Mouse (Mus musculus): ENCODE measurements around the gene Prdm16. TPM values are rescaled to one million over a fixed set of nuclear protein-coding genes. Genes with fewer than 3 reads are reported as not detected.

Gene Prdm16
- polyA plus RNA-seq, 1 experiment from 2014 or later: 2.2 TPM

- no peaks in the 10 kb centered on the region for H3K27me3 ChIP-seq (ENCODE audit: insufficient read depth, low read length)
- H3K9ac ChIP-seq (replicated peaks): no peak overlapping the region
- no peaks in the 10 kb centered on the region for H3K4me1 ChIP-seq (ENCODE audit: insufficient read depth)
- no peaks in the 10 kb centered on the region for H3K36me3 ChIP-seq (replicated peaks; ENCODE audit: insufficient read depth, low read length)
- no peak overlapping the region for H3K4me2 ChIP-seq (ENCODE audit: low read depth, low read length)
- H3K9me3 ChIP-seq (ENCODE audit: low read length): no peaks in the 10 kb centered on the region
- no peak for DNase-seq
- ATAC-seq: no peak
- H3K27ac ChIP-seq (ENCODE audit: low read depth): no peak overlapping the region
- no peak overlapping the region for H3K4me3 ChIP-seq (ENCODE audit: low read depth, low read length)
- TF ChIP-seq CTCF (IDR thresholded peaks at IDR 0.05; ENCODE audit: low read depth) (no peak), EP300 (IDR thresholded peaks at IDR 0.05; ENCODE audit: low read depth) (no peak)
- 79% methylated on average over 9 of the region's 9 CpGs for WGBS (ENCODE audit: insufficient replicate concordance)
Observed at GRCm38 (mm10) chr4:154450441-154450840, 186.2 kb downstream of the Prdm16 start.

- Histone ChIP-seq H3K4me1 (ENCODE audit: insufficient read depth) (no peaks in the 10 kb centered on the region), H3K36me3 (replicated peaks; ENCODE audit: insufficient read depth, low read length) (no peaks in the 10 kb centered on the region), H3K27ac (ENCODE audit: low read depth) (no peak overlapping the region), H3K4me3 (ENCODE audit: low read depth, low read length) (no peak overlapping the region), H3K27me3 (ENCODE audit: insufficient read depth, low read length) (no peaks in the 10 kb centered on the region), H3K4me2 (ENCODE audit: low read depth, low read length) (no peak overlapping the region), H3K9ac (replicated peaks) (no peak overlapping the region), H3K9me3 (ENCODE audit: low read length) (no peaks in the 10 kb centered on the region)
- no peak for TF ChIP-seq EP300 (IDR thresholded peaks at IDR 0.05; ENCODE audit: low read depth)
- DNase-seq: no peak
- 67% methylated on average over 4 of the region's 4 CpGs for WGBS (ENCODE audit: insufficient replicate concordance)
- no peak for ATAC-seq
Observed at GRCm38 (mm10) chr4:154450036-154450435, 186.6 kb downstream of the Prdm16 start.

- ATAC-seq: peak; percentile 40; the same call in 1 of the 2 replicates
- H3K27me3 ChIP-seq (ENCODE audit: insufficient read depth, low read length): no peaks in the 10 kb centered on the region
- no peak overlapping the region for H3K27ac ChIP-seq (ENCODE audit: low read depth)
- peak; percentile 30 for DNase-seq
- H3K9ac ChIP-seq (replicated peaks): no peak overlapping the region
- H3K4me3 ChIP-seq (ENCODE audit: low read depth, low read length): no peak overlapping the region
- no peaks in the 10 kb centered on the region for H3K9me3 ChIP-seq (ENCODE audit: low read length)
- H3K4me1 ChIP-seq (ENCODE audit: insufficient read depth): no peaks in the 10 kb centered on the region
- 30% methylated on average over 3 of the region's 3 CpGs for WGBS (ENCODE audit: insufficient replicate concordance)
- TF ChIP-seq EP300 (IDR thresholded peaks at IDR 0.05; ENCODE audit: low read depth) (no peak), CTCF (IDR thresholded peaks at IDR 0.05; ENCODE audit: low read depth) (peak; percentile 57)
- H3K4me2 ChIP-seq (ENCODE audit: low read depth, low read length): no peak overlapping the region
- H3K36me3 ChIP-seq (replicated peaks; ENCODE audit: insufficient read depth, low read length): no peaks in the 10 kb centered on the region
Observed at GRCm38 (mm10) chr4:154449343-154449742, 187.3 kb downstream of the Prdm16 start.

GRCm38 (mm10) chr4:154445721-154446120 is 191.0 kb downstream of the Prdm16 start:
- no peak overlapping the region for H3K4me2 ChIP-seq (ENCODE audit: low read depth, low read length)
- DNase-seq: no peak
- no peak overlapping the region for H3K27ac ChIP-seq (ENCODE audit: low read depth)
- H3K9ac ChIP-seq (replicated peaks): no peak overlapping the region
- H3K36me3 ChIP-seq (replicated peaks; ENCODE audit: insufficient read depth, low read length): no peaks in the 10 kb centered on the region
- no peaks in the 10 kb centered on the region for H3K27me3 ChIP-seq (ENCODE audit: insufficient read depth, low read length)
- no peak overlapping the region for H3K4me3 ChIP-seq (ENCODE audit: low read depth, low read length)
- TF ChIP-seq EP300 (IDR thresholded peaks at IDR 0.05; ENCODE audit: low read depth) (no peak), CTCF (IDR thresholded peaks at IDR 0.05; ENCODE audit: low read depth) (no peak)
- H3K9me3 ChIP-seq (ENCODE audit: low read length): no peaks in the 10 kb centered on the region
- ATAC-seq: no peak
- WGBS (ENCODE audit: insufficient replicate concordance): 70% methylated on average over 9 of the region's 9 CpGs
- H3K4me1 ChIP-seq (ENCODE audit: insufficient read depth): peaks cover 5% of the 10 kb centered on the region; the same call in 1 of the 2 replicates

GRCm38 (mm10) chr4:154442645-154443304 is 193.9 kb downstream of the Prdm16 start:
- no peak overlapping the region for H3K4me2 ChIP-seq (ENCODE audit: low read depth, low read length)
- peaks cover 5% of the 10 kb centered on the region; the same call in 1 of the 2 replicates for H3K4me1 ChIP-seq (ENCODE audit: insufficient read depth)
- no peak overlapping the region for H3K27ac ChIP-seq (ENCODE audit: low read depth)
- no peaks in the 10 kb centered on the region for H3K9me3 ChIP-seq (ENCODE audit: low read length)
- WGBS (ENCODE audit: insufficient replicate concordance): 36% methylated on average over 9 of the region's 9 CpGs
- no peak overlapping the region for H3K4me3 ChIP-seq (ENCODE audit: low read depth, low read length)
- no peak overlapping the region for H3K9ac ChIP-seq (replicated peaks)
- DNase-seq (no peak), ATAC-seq (0 out of 2 replicates have a peak, but pooled peaks have one; percentile 13)
- H3K36me3 ChIP-seq (replicated peaks; ENCODE audit: insufficient read depth, low read length): no peaks in the 10 kb centered on the region
- TF ChIP-seq EP300 (IDR thresholded peaks at IDR 0.05; ENCODE audit: low read depth): no peak
- no peak for TF ChIP-seq CTCF (IDR thresholded peaks at IDR 0.05; ENCODE audit: low read depth)
- no peaks in the 10 kb centered on the region for H3K27me3 ChIP-seq (ENCODE audit: insufficient read depth, low read length)

- Histone ChIP-seq H3K27me3 (ENCODE audit: insufficient read depth, low read length) (no peaks in the 10 kb centered on the region), H3K4me2 (ENCODE audit: low read depth, low read length) (no peak overlapping the region), H3K27ac (ENCODE audit: low read depth) (no peak overlapping the region), H3K36me3 (replicated peaks; ENCODE audit: insufficient read depth, low read length) (no peaks in the 10 kb centered on the region), H3K9me3 (ENCODE audit: low read length) (no peaks in the 10 kb centered on the region), H3K4me3 (ENCODE audit: low read depth, low read length) (no peak overlapping the region), H3K4me1 (ENCODE audit: insufficient read depth) (peaks cover 5% of the 10 kb centered on the region; the same call in 1 of the 2 replicates), H3K9ac (replicated peaks) (no peak overlapping the region)
- TF ChIP-seq EP300 (IDR thresholded peaks at IDR 0.05; ENCODE audit: low read depth) (no peak), CTCF (IDR thresholded peaks at IDR 0.05; ENCODE audit: low read depth) (no peak)
- WGBS (ENCODE audit: insufficient replicate concordance): 81% methylated on average over 14 of the region's 14 CpGs
- DNase-seq (no peak), ATAC-seq (no peak)
Observed at GRCm38 (mm10) chr4:154439455-154440052, 197.1 kb downstream of the Prdm16 start.

Data from liver, postnatal 0 days (tissue).